Mouse (Mus musculus): ENCODE measurements around the gene Gpr153. TPM values are rescaled to one million over a fixed set of nuclear protein-coding genes. Genes with fewer than 3 reads are reported as not detected.
A peak's percentile ranks its signal among the peaks of the same experiment; 100 is the strongest.

The Gpr153 gene
- polyA plus RNA-seq, 2 experiments: 33.0 to 56.5 TPM

- H3K27ac ChIP-seq (replicated peaks; ENCODE audit: low read depth, low read length): no peak overlapping the region
- no peak overlapping the region for H3K9ac ChIP-seq (ENCODE audit: low read depth, low read length, severe bottlenecking)
- WGBS: 15% methylated on average over 12 of the region's 12 CpGs
- ATAC-seq (ENCODE audit: low FRiP score, low read depth): no peak
- TF ChIP-seq POLR2A (IDR thresholded peaks at IDR 0.05; ENCODE audit: borderline replicate concordance, extremely low read depth, insufficient read depth, insufficient read length): no peak
- no peak overlapping the region for H3K4me3 ChIP-seq (replicated peaks; ENCODE audit: low read length)
- no peaks in the 10 kb centered on the region for H3K36me3 ChIP-seq (ENCODE audit: control insufficient read depth, insufficient read depth, low read length)
- no peak overlapping the region for H3K4me2 ChIP-seq (replicated peaks; ENCODE audit: low read depth, low read length, severe bottlenecking)
- no peak for DNase-seq (ENCODE audit: low spot score)
- peaks cover 2% of the 10 kb centered on the region for H3K4me1 ChIP-seq (ENCODE audit: control insufficient read depth, insufficient read depth, low read length)
- peaks cover 57% of the 10 kb centered on the region for H3K27me3 ChIP-seq (ENCODE audit: control insufficient read depth, insufficient read depth, low read length)
- H3K9me3 ChIP-seq (ENCODE audit: control insufficient read depth, low read length): no peaks in the 10 kb centered on the region
Observed at GRCm38 (mm10) chr4:152292102-152292765, 18.2 kb downstream of the Gpr153 start.

DNA sequence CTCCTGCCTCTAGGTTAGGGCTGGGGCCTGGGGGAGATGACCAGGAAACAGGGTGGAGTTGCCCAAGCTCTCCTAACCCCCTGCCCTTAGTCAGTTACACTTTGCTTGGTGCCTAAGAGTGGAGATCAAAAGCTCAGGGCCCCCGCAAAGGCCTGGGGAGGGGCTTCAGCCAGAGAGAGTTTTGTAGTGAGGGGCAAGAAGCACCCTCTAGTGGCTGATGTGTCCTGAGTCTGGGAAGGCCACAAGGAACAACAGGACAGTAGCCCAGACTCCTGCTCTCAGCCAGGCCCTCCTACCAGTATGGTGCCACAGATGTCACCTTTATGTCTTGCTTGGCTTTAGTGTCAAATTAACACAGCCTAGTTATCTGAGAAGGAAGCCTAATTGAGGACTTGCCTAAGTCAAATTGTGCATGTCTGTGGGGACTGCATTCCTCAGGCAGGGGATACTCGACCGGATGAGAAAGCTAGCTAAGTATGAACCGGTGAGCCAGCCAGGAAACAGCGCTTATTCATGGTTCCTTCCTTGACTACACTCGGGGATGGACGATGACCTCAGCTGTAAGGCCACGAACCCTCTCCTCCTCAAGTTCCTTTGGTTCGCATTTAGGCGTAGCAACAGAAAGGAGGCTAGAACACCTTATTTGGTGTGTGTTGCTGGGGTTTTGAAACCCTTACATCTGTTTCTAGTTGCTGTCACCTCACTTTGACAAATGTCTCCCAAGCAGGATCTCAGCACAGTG, 20.3 kb downstream of the Gpr153 start:
- Histone ChIP-seq H3K27ac (replicated peaks; ENCODE audit: low read depth, low read length) (no peak overlapping the region), H3K4me2 (replicated peaks; ENCODE audit: low read depth, low read length, severe bottlenecking) (no peak overlapping the region), H3K4me1 (ENCODE audit: control insufficient read depth, insufficient read depth, low read length) (peaks cover 11% of the 10 kb centered on the region), H3K9ac (ENCODE audit: low read depth, low read length, severe bottlenecking) (no peak overlapping the region), H3K9me3 (ENCODE audit: control insufficient read depth, low read length) (no peaks in the 10 kb centered on the region), H3K27me3 (ENCODE audit: control insufficient read depth, insufficient read depth, low read length) (peaks cover 42% of the 10 kb centered on the region), H3K36me3 (ENCODE audit: control insufficient read depth, insufficient read depth, low read length) (peaks cover under 1% of the 10 kb centered on the region; the same call in 1 of the 2 replicates), H3K4me3 (replicated peaks; ENCODE audit: low read length) (no peak overlapping the region)
- 39% methylated on average over 10 of the region's 10 CpGs for WGBS
- ATAC-seq (ENCODE audit: low FRiP score, low read depth): no peak
- DNase-seq (ENCODE audit: low spot score): no peak
- TF ChIP-seq POLR2A (IDR thresholded peaks at IDR 0.05; ENCODE audit: borderline replicate concordance, extremely low read depth, insufficient read depth, insufficient read length): no peak

DNA sequence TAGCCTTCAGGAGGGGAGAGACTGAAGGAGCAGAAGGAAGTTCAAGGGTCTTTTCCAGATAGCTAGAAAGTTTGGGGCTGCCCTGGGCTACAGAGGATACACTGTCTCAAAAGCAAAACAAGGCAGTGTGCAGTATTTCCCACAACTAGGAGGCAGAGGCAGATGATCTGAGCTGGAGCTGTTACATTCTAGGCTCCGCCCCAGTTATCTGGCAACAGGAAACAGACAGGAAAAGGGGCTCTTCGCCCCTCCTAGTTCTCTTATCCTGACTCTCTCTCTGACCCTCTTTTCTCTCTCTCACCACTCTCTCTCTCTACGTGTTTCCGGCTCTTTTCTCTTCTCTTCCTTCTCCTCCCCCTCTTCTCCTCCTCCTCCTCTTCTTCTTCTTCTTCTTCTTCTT, 21.9 kb downstream of the Gpr153 start:
- no peak for ATAC-seq (ENCODE audit: low FRiP score, low read depth)
- no peak for TF ChIP-seq POLR2A (IDR thresholded peaks at IDR 0.05; ENCODE audit: borderline replicate concordance, extremely low read depth, insufficient read depth, insufficient read length)
- WGBS: 53% methylated on average over 4 of the region's 4 CpGs

GRCm38 (mm10) chr4:152296371-152296770, 22.3 kb downstream of the Gpr153 start:
- Histone ChIP-seq H3K9ac (ENCODE audit: low read depth, low read length, severe bottlenecking) (peak overlapping the region; percentile 40; the same call in 1 of the 2 replicates), H3K27me3 (ENCODE audit: control insufficient read depth, insufficient read depth, low read length) (peaks cover 23% of the 10 kb centered on the region), H3K9me3 (ENCODE audit: control insufficient read depth, low read length) (no peaks in the 10 kb centered on the region), H3K4me2 (replicated peaks; ENCODE audit: low read depth, low read length, severe bottlenecking) (peak overlapping the region; percentile 54), H3K36me3 (ENCODE audit: control insufficient read depth, insufficient read depth, low read length) (peaks cover 18% of the 10 kb centered on the region), H3K27ac (replicated peaks; ENCODE audit: low read depth, low read length) (no peak overlapping the region), H3K4me1 (ENCODE audit: control insufficient read depth, insufficient read depth, low read length) (peaks cover 11% of the 10 kb centered on the region), H3K4me3 (replicated peaks; ENCODE audit: low read length) (peak overlapping the region; percentile 95)
- DNase-seq (ENCODE audit: low spot score) (no peak), ATAC-seq (ENCODE audit: low FRiP score, low read depth) (no peak)
- no peak for TF ChIP-seq POLR2A (IDR thresholded peaks at IDR 0.05; ENCODE audit: borderline replicate concordance, extremely low read depth, insufficient read depth, insufficient read length)
- 18% methylated on average over 8 of the region's 8 CpGs for WGBS

More for the DNA sequence above, 21.9 kb downstream of the Gpr153 start:
- H3K36me3 ChIP-seq (ENCODE audit: control insufficient read depth, insufficient read depth, low read length): peaks cover 14% of the 10 kb centered on the region
- H3K9ac ChIP-seq (ENCODE audit: low read depth, low read length, severe bottlenecking): no peak overlapping the region
- no peaks in the 10 kb centered on the region for H3K9me3 ChIP-seq (ENCODE audit: control insufficient read depth, low read length)
- H3K27ac ChIP-seq (replicated peaks; ENCODE audit: low read depth, low read length): no peak overlapping the region
- H3K4me2 ChIP-seq (replicated peaks; ENCODE audit: low read depth, low read length, severe bottlenecking): no peak overlapping the region
- DNase-seq (ENCODE audit: low spot score): no peak
- no peak overlapping the region for H3K4me3 ChIP-seq (replicated peaks; ENCODE audit: low read length)
- H3K4me1 ChIP-seq (ENCODE audit: control insufficient read depth, insufficient read depth, low read length): peaks cover 11% of the 10 kb centered on the region
- H3K27me3 ChIP-seq (ENCODE audit: control insufficient read depth, insufficient read depth, low read length): peaks cover 28% of the 10 kb centered on the region
